Mouse (Mus musculus) embryonic stem cell, embryonic (primary cell): ENCODE measurements around the gene Mrpl36.

Source experiments
- CTCF ChIA-PET, 4 experiments: fragments of 300-600 bp in 2 of 4; fragments of 350-600 bp in 2 of 4; sonication (Branson Sonifier 250); formaldehyde crosslinking; loops; one replicate each; lab custom pipeline; 2022; ENCODE audit warnings: inconsistent platforms in 2 of 4; lab: Charles Lee
- POLR2A ChIA-PET, 4 experiments: fragments of 300-600 bp in 2 of 4; fragments of 350-600 bp in 2 of 4; sonication (Branson Sonifier 250); formaldehyde crosslinking; loops; one replicate each; lab custom pipeline; 2022; ENCODE audit warnings: antibody characterized with exemption in 4 of 4, inconsistent platforms in 1 of 4; lab: Charles Lee

Mrpl36 gene

DNA sequence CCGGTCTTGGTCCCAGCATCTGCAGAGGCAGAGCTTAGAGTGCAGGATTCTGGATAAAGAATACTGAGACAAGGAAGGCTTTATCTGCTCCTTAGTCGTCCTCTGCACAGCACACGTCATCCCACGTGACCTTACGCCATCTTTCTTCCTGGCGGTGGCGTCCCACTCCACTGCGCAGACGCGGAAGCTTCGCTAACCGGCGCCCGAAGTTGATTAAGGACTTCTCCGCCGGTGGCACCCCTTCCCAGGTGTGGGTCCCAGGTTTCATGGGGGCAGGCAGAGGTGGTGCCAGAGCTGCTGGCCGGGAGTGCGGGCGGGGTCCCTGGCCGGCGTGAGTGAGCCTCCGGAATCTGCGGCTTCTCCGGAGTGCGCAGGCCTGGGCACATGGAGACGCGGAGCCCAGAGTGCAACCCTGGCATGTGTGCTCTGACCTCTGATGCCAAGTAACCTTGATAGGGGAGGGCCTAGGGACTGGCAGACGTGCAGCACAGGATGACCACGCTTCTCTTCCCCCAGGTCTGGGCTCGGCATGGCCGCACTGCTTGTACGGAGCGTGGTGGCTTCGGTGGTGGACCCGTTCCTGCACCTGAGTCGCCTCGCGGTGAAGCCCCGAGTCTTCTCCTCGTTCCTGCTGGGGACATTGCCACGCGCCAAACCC lies 2.7 kb downstream of the Mrpl36 start:
- CTCF ChIA-PET, result interaction anchor here in 1 of 4 experiments (1.8 kb wide), 1 partner anchor 15 kb away, joined by 5 read pairs; no protein-coding TSS in a partner anchor

GRCm38 (mm10) chr13:73331736-73332135 lies 3.4 kb downstream of the Mrpl36 start:
- CTCF ChIA-PET, result interaction anchor here in 1 of 4 experiments (1.2 to 1.8 kb wide), 2 partner anchors 14 to 21 kb away, joined by 3 to 5 read pairs; no protein-coding TSS in a partner anchor

More for the DNA sequence above, 2.7 kb downstream of the Mrpl36 start:
- POLR2A ChIA-PET, result interaction anchor here (0.6 to 11.6 kb wide), 13 partner anchors 8 to 171 kb away, joined by 3 to 221 read pairs (median 5); no protein-coding TSS in a partner anchor

DNA sequence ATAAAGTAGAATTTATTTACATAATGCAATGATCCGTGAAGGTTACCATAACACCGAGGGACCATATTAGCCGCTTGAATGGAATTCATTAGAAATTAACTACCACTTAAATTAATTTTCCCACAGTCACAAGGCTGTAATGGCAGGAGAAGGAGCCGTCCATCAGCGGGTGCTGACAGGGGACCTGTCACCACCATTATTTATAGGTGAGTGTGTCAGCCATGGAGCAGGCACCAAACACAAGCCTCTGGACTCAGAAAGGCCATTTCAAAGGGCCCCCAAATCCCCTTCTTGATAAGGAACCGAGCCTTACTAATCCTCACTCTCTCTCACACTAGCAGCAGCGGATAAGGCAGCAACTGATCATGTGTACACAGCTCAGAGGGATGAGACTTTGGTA lies 8.4 kb downstream of the Mrpl36 start:
- ChIA-PET CTCF (no interaction called here), POLR2A (interaction anchor here in 2 of 4 experiments (0.6 to 11.6 kb wide), 3 partner anchors 10 to 166 kb away, joined by 3 to 221 read pairs (median 6); no protein-coding TSS in a partner anchor)

More at GRCm38 (mm10) chr13:73331736-73332135, 3.4 kb downstream of the Mrpl36 start:
- POLR2A ChIA-PET, result interaction anchor here in 2 of 4 experiments (1.1 to 11.6 kb wide), 5 partner anchors 10 to 172 kb away, joined by 3 to 221 read pairs (median 3); no protein-coding TSS in a partner anchor

- CTCF ChIA-PET, result interaction anchor here (0.6 to 1.6 kb wide), 11 partner anchors 12 to 159 kb away, joined by 3 to 7 read pairs (median 3); no protein-coding TSS in a partner anchor
- POLR2A ChIA-PET, result interaction anchor here (0.8 to 12.1 kb wide), 25 partner anchors 11 to 247 kb away, joined by 3 to 221 read pairs (median 5); partner anchors contain the start of genes Mrpl36 (in 3 of the 4), Ndufs6 (in 3 of the 4) and Lpcat1 (in 1 of the 4)
Observed at GRCm38 (mm10) chr13:73345102-73345890, 17.0 kb downstream of the Mrpl36 start.

GRCm38 (mm10) chr13:73346131-73346530 lies 17.8 kb downstream of the Mrpl36 start:
- ChIA-PET POLR2A (interaction anchor here (0.5 to 12.1 kb wide), 40 partner anchors 10 to 716 kb away, joined by 3 to 221 read pairs (median 4); partner anchors contain the start of genes Mrpl36 (in 3 of the 4), Ndufs6 (in 3 of the 4), Brd9 (in 1 of the 4) and Cep72 (in 1 of the 4)), CTCF (interaction anchor here in 3 of 4 experiments (0.6 to 1.6 kb wide), 9 partner anchors 12 to 274 kb away, joined by 3 to 7 read pairs (median 3); no protein-coding TSS in a partner anchor)

DNA sequence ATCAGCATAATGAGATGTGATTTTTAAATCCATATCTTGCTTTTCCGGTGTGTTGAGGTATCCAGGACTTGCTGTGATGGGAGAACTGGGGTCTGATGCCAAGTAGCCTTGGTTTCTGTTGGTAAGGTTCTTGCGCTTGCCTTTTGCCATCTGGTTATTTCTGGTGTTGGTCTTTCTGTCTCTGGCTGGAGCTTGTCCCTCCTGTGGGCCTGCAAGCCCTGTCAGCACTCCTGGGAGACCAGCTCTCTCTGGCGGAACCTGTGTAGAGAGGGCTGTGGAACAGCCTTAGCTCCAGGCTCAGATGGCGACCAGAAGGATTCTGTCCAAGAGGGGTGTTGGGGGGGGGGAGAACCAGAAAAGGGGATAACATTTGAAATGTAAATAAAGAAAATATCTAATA lies 18.4 kb downstream of the Mrpl36 start:
- ChIA-PET POLR2A (interaction anchor here (0.5 to 12.1 kb wide), 45 partner anchors 9 to 780 kb away, joined by 3 to 221 read pairs (median 4); partner anchors contain the start of genes Mrpl36 (in 2 of the 4), Ndufs6 (in 2 of the 4), Brd9 (in 1 of the 4) and Cep72 (in 1 of the 4)), CTCF (interaction anchor here in 1 of 4 experiments (0.6 kb wide), 1 partner anchor 274 kb away, joined by 3 read pairs; no protein-coding TSS in a partner anchor)

DNA sequence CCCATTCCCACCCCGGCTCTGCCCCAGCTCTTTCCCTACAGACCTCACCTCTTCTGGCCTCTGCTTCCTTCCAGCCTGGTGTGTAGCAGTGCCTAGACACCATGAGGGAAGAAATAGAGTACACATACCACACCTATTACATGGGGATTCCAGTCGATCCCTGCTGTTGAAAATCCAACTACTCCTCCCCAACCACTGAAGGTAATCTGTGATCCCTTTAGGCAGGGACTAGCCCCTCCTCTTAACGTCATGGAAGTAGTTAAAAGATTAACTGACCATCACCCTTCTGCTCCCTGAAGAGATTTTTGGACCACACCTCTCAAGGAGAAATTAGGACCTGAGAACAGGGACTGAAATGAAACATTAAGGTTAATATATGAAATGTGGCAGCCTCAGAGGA lies 18.9 kb downstream of the Mrpl36 start:
- ChIA-PET CTCF (no interaction called here), POLR2A (interaction anchor here in 3 of 4 experiments (0.5 to 12.1 kb wide), 41 partner anchors 9 to 779 kb away, joined by 3 to 221 read pairs (median 4); partner anchors contain the start of genes Mrpl36 (in 3 of the 3), Ndufs6 (in 3 of the 3), Brd9 (in 1 of the 3) and Lpcat1 (in 1 of the 3))

- ChIA-PET CTCF (no interaction called here), POLR2A (interaction anchor here in 3 of 4 experiments (0.9 to 12.1 kb wide), 9 partner anchors 9 to 38 kb away, joined by 3 to 221 read pairs (median 3); partner anchors contain the start of genes Mrpl36 (in 3 of the 3) and Ndufs6 (in 3 of the 3))
Observed at GRCm38 (mm10) chr13:73347922-73348650, 19.8 kb downstream of the Mrpl36 start.

- CTCF ChIA-PET, result no interaction called here
- POLR2A ChIA-PET, result interaction anchor here in 3 of 4 experiments (0.6 to 12.1 kb wide), 8 partner anchors 9 to 275 kb away, joined by 3 to 221 read pairs (median 4); partner anchors contain the start of genes Mrpl36 (in 1 of the 3) and Ndufs6 (in 1 of the 3)
Observed at GRCm38 (mm10) chr13:73350741-73351140, 22.4 kb downstream of the Mrpl36 start.

DNA sequence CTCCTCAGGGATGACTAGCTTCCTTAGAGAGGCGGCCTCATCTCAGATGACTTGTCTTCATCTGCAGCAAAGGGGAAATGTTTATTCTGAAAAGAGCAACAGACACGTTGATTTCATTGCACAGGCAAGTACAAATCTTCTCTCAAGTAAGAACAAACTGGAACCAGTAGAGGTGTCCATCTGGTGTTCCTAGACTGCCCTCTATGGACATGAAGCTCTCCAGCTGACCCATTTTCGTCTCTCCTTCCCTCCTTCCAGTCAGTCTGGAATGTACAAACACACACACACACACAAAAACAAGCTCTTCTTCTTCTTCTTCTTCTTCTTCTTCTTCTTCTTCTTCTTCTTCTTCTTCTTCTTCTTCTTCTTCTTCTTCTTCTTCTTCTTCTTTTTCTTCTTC lies 23.6 kb downstream of the Mrpl36 start:
- CTCF ChIA-PET, result interaction anchor here in 2 of 4 experiments (0.6 to 1.3 kb wide), 3 partner anchors 53 to 1010 kb away, joined by 3 to 7 read pairs (median 3); no protein-coding TSS in a partner anchor
- POLR2A ChIA-PET, result interaction anchor here in 3 of 4 experiments (1.1 to 12.1 kb wide), 6 partner anchors 8 to 27 kb away, joined by 3 to 221 read pairs (median 3); partner anchors contain the start of genes Mrpl36 (in 2 of the 3) and Ndufs6 (in 2 of the 3)

- CTCF ChIA-PET, result interaction anchor here in 1 of 4 experiments (0.8 to 1.3 kb wide), 2 partner anchors 53 to 192 kb away, joined by 3 read pairs; no protein-coding TSS in a partner anchor
Observed at GRCm38 (mm10) chr13:73352491-73352890, 24.2 kb downstream of the Mrpl36 start.

DNA sequence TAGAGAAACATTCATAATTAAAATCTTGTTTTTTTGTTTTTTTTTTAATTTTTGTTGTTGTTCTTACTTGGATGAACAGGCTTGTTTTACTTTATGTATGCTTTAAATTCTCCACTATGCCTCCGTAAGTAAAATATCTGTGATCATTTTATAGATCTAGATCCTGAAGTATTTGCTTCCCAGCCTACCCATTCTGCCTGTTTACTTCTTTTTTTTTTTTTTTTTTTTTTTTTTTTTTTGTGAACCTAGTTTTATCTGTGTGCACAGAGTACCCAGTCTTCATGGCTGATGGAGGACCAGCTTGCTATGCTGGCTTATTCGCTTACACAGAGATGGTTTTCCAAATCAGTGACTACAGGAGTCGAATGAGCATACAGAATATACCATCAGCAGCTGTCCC lies 28.8 kb downstream of the Mrpl36 start:
- POLR2A ChIA-PET, result interaction anchor here in 3 of 4 experiments (0.7 to 3.7 kb wide), 6 partner anchors 10 to 188 kb away, joined by 3 to 16 read pairs (median 5); no protein-coding TSS in a partner anchor
- CTCF ChIA-PET, result no interaction called here

More at GRCm38 (mm10) chr13:73352491-73352890, 24.2 kb downstream of the Mrpl36 start:
- POLR2A ChIA-PET, result interaction anchor here in 2 of 4 experiments (1.1 to 12.1 kb wide), 3 partner anchors 12 to 24 kb away, joined by 3 to 221 read pairs (median 3); partner anchors contain the start of genes Mrpl36 (in 2 of the 2) and Ndufs6 (in 2 of the 2)

DNA sequence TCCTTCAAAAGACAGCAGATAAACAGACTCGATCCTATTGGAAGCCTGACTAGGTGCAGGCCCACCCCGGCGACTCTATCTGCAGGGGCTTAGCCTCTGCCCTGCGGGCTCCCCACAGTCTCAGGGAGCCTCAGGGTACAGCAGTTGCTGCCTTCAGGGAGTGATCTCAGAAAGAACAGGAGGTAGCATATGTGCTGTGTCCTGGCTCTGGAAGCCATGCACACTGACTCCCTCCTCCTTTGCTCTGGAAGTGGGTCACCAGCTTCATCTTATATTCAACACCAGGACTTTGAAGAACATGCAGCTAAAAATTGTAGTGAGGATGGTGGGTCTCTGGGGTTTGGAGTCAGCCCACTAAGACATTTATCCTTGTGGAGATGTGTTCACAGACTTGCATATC lies 45.1 kb downstream of the Mrpl36 start:
- ChIA-PET CTCF (interaction anchor here in 3 of 4 experiments (0.6 to 1.2 kb wide), 4 partner anchors 51 to 130 kb away, joined by 3 to 5 read pairs (median 3); no protein-coding TSS in a partner anchor), POLR2A (interaction anchor here in 1 of 4 experiments (0.8 kb wide), 1 partner anchor 22 kb away, joined by 3 read pairs; no protein-coding TSS in a partner anchor)

DNA sequence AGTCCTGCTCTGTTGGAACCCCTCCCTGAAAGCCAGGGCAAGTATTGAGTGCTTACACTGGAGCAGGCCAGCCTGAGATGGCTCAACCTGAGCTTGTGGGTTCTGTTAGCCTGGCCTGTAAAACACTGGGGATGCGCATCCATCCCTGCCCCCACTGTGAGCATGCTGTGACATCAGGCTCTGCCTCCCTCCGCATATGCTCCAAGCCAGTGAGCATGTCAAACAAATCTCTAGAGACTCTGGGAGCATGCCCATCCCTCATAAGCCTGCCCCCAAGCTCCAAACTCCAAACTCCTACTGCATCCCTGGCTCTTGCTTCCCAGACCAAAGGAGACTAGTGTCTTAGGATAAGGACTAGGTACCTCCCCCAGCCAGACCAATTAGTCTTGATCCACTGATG lies 46.3 kb downstream of the Mrpl36 start:
- CTCF ChIA-PET, result interaction anchor here in 1 of 4 experiments (1.1 to 1.5 kb wide), 2 partner anchors 51 to 128 kb away, joined by 3 read pairs; no protein-coding TSS in a partner anchor
- POLR2A ChIA-PET, result interaction anchor here in 1 of 4 experiments (1.2 to 1.9 kb wide), 2 partner anchors 29 to 33 kb away, joined by 3 to 7 read pairs; no protein-coding TSS in a partner anchor

- ChIA-PET CTCF (no interaction called here), POLR2A (interaction anchor here in 2 of 4 experiments (0.7 to 1.2 kb wide), 2 partner anchors 26 to 597 kb away, joined by 3 read pairs; no protein-coding TSS in a partner anchor)
Observed at GRCm38 (mm10) chr13:73377637-73378036, 49.3 kb downstream of the Mrpl36 start.
